Mouse (Mus musculus) liver, embryonic 14.5 days (tissue): ENCODE measurements around the gene Trio.

ENCODE experiments used
- CTCF ChIP-seq: IDR thresholded peaks from 2 replicates; pipeline ENCODE4 v1.5.1; 2016; ENCODE audit warnings: antibody characterized with exemption, low read depth, control low read depth
- EP300 ChIP-seq: IDR thresholded peaks from 2 replicates; pipeline ENCODE4 v1.6.1; 2016; ENCODE audit warnings: antibody characterized with exemption, low read depth

- TF ChIP-seq CTCF = no peak
- TF ChIP-seq EP300 = no peak
Measured at GRCm38 (mm10) chr15:27708499-27708898, 317.1 kb downstream of the Trio start.
